Mouse (Mus musculus): ENCODE results near the gene Hoxb2.
A peak's percentile ranks its signal among the peaks of the same experiment; 100 is the strongest.

Gene Hoxb2

DNA sequence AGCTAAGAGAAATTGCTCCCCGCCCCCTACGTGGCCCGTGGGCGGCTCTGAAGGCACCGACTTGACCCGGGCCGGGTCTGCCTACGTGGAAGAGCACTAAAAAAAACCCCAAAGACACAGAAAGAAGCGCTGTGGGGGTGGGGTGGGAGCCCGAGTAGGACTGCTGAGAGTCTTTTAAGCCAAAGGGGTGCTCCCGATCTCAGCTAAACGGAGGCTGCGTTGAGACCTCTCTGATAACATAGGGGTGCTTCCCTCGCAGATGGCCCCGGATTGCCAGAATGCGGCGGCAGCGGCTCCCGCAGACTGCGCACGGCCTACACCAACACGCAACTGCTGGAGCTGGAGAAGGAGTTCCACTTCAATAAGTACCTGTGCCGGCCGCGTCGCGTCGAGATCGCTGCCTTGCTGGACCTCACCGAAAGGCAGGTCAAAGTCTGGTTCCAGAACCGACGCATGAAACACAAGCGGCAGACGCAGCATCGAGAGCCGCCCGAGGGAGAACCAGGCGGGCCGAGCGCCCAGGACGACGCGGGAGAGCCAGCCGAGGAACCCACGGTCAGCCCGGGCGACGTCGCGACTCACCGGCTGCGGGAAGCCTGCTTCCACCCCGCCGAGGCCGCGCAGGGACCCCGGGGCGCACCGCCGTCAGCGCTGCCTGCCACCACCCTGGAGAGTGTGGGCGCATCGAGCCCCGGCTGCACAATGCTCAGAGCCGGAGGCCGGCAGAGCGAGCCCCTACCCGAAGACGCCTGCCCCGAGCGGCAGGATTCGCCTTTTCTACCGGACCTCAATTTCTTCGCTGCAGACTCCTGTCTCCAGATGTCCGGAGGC lies 2.6 kb downstream of the Hoxb2 start:
- peak; percentile 79 for DNase-seq

DNA sequence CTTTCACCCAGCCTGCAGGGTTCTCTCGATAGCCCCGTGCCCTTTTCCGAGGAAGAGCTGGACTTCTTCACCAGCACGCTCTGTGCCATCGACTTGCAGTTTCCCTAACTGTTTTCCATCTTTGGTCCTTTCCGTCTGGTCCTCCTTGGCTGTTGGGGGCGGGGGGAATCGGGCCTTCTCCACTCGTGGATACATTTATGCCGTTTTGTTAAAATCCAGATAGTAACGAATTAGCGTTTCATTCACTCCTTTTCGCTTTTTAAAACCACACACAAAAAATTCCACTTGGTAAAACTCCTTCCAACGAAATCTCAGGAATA lies 3.2 kb downstream of the Hoxb2 start:
- no peak for DNase-seq

DNA sequence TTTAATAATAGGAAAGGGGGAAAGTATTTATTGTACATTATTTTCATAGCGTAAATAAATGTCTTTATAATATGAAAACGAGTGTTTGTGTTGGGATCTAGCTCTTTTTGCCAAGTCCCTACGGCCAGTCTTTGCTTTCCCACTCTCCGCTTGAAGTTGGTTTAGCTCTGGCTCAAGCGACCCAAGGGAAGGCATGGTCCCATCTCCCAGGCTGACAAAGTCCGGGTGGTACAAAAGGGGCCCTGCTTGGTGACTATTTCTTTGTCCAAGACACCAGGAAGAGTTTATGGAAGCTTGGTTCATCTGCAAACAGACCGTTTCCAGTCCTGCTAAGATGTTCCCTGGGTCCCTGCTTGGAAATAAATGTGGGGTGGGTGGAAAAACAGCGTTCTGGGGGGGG lies 3.6 kb downstream of the Hoxb2 start:
- no peak for DNase-seq

DNA sequence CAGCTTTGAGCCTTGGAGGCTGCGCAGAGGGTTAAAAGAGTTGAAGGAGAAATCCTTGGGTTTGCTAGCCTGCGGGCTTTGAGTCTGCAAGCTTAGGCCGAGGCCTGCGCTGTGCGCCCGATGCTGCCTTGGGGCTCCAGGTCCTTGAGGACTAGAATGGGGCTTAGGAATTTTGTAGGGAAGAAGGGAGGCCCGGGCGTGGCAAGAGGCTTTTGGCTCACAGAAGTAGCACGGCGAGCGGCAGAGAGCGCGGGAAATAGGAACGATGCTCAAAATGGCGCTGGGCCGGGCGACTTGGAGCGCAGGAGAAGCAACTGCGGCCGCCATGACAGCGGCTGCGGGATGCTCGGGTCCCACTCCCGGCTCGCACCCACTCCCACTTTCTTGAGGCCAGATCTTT lies 4.1 kb downstream of the Hoxb2 start:
- DNase-seq = peak; percentile 88

DNA sequence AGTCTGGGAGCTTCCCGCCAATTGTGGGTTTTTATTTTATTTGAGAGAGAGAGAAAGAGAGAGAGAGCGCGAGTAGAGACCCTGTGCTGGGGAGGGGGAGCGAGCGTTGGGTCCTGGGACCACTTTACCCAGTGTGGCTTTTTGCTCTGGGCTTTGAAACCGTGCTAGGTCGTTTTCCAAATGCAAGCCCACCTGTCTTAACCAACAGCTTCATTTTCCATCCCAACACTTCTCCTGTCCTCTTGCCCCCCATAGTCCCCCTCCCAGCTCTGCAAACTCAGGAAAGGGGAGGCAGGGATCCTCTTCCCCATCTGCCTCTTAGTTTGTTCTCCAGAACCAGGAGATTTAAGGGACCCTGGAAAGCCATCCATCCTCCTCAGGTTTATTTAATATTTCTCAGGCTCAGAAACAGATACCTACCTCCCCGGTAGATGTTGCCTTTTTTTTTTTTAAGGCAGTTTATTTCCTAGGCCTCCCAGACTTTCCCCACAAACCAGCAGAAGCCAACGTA lies 4.5 kb downstream of the Hoxb2 start:
- no peak for DNase-seq

DNA sequence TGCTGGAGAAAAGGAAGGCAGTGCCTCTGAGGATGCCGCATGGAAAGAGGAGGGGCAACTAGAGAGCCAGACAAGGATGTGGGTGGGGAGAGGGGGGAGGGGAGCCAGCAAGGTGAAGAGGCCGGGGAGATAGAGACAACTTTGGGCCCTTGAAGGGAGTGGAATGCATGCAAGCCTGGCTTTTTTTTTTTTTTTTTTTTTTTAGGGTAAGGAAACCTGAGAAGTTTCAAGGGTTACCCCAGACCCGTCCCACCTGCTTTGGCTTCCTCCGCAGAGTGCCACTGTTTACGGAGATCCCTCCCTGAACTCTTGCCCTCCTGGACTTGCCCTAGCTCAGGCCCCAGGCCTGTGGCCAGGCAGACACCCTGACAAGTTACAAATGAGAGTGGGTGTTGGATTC lies 13.5 kb downstream of the Hoxb2 start:
- DNase-seq = no peak

DNA sequence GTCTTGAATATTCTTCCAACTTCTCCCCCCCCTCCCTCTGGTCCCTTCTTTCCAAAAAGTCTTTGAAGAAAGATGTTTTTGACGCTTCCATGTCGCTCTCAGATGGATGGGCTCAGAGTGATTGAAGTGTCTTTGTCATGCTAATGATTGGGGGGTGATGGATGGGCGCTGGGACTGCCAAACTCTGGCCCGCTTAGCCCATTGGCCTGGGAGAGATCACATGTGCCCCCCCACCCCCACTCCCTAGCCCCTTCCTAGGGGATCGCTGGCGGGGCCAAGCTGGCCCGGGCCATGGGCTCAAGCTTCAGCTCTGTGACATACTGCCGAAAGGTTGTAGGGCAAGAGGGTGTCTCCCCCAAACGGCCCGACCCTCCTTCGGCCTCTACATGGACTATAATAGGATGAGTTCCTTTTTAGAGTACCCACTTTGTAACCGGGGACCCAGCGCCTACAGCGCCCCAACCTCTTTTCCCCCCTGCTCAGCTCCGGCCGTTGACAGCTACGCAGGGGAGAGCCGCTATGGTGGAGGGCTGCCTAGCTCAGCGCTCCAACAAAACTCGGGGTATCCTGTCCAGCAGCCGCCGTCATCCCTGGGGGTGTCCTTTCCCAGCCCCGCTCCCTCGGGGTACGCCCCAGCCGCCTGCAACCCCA lies 15.2 kb downstream of the Hoxb2 start, which contains the start of gene Hoxb1:
Gene Hoxb1, plus strand, starts transcription at position 312 of the 651 bp plus-strand sequence.
- peak; percentile 72 for DNase-seq

DNA sequence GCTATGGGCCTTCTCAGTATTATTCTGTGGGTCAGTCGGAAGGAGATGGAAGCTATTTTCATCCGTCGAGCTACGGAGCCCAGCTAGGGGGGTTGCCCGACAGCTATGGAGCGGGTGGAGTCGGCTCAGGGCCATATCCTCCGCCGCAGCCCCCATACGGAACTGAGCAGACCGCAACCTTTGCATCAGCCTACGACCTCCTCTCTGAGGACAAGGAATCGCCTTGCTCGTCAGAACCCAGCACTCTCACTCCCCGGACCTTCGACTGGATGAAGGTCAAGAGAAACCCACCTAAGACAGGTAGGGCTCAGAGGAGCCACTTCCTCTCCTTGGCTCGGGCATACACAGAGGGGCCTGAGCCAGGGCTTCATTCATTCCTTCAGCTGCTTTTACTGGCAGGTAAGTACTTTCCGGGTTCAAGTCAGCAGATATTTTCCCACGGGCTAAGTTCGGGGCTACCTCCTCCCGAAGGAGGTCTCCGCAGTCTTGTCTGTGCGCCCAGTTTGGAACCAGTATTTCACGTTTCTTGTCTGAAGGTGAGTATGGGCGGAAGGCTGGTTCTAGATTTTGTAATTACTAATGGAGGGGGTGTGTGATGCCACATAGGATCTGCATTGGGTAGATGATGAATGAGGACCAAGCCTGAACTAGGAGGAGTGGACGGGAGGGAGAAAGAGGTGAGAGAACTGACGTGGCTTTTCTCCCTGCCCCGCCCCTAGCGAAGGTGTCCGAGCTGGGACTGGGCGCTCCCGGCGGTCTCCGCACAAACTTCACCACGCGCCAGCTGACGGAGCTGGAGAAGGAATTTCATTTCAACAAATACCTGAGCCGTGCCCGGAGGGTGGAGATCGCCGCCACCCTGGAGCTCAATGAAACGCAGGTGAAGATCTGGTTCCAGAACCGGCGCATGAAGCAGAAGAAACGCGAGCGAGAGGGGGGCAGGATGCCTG lies 16.0 kb downstream of the Hoxb2 start:
- peak; percentile 62 for DNase-seq

DNA sequence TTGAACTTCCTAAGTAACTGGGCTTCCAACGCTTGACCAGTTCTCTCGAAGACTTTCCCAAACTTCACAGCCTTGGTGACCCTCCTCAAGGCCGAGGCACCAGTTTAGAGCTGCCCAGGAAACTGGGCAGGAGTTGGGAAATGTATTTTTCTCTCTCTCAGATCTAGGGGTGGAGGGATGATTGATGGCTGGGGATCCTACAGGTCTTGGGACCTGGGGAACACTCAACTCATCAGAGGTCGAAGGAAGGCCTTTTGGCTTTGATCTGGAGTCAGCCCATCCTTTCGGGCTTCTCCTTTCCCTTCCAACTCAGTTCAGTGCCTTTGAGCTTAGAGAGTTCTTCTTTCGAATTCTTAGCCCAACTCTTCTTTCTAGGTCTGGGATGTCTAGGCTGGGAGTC lies 16.8 kb downstream of the Hoxb2 start:
- DNase-seq = no peak

DNA sequence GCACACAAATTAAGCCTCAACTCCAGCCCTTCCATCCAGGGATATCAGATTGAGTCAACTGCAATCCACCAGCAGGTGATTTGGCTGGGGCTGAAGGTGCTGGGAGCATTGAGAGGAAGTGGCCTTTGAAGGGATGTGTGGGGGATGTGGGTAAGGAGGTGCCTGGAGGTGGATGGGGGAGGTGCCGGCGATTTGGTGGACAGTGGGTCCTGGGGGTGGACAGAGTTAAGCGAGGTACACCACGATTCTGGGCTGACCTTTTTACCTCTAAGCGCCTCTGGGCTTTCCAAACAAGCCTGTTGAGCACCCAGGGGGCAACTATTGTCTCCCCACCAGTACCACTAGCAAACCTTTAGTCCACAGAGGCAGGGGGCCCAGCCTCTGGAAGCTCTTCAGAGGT lies 18.4 kb downstream of the Hoxb2 start:
- DNase-seq = no peak

DNA sequence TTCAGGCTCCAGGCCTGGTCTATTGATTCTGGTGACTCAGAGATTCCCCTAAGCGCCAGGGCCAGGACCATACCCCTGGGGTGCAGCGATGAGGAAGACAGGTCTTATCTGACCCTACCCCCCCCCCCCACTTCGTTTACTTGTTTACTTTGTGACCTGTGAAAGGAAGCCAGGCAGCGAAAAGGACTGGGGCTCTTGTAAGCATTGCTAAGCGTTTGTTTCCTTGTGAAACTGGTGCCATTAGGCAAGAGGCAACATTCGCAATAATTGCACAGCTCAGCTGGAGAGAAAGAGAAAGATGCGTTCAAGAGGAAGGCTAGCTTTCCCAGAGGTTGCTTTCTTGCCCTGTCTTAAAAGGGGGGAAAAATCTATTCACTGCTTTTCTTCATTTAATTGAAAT lies 18.8 kb downstream of the Hoxb2 start:
- DNase-seq = no peak

DNA sequence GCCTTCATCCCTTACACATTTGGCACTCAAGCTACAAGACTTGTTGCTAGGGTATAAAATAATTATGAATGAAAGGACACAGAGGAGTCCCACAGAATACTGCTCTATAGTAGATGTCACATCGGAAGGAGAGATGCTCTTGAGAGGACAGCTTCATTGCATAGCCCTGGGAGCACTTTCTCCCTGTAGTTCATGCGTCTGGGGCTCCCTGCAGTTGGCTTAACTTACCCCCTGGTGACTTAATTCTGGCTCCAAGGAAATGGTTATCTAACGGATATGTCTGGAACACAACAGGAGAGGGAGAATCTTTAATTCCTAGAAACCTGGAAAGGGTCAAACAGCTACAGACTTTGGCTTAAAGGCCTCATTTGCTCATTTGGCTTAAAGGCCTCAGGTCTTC lies 21.4 kb downstream of the Hoxb2 start:
- no peak for DNase-seq

DNA sequence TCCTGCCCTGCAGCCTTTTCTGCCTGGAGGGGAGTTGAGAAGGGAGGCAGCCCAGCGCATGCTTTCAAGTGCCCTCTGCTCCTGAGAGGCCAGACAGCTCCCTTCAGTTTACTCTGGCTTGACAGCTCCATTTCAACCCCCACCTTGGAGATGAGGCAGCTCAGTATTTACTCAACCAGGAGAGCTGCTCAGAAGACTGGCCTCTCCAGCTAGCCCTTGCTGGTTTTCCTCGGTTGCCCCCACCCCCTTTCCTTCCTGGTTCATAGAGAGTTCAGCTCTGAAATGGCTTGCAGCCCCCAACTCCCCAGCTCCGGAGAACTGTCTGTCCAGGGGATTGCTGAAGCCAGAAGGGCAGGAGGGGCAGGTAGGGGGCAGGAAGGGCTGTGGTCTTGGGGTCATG lies 22.2 kb downstream of the Hoxb2 start:
- no peak for DNase-seq

DNA sequence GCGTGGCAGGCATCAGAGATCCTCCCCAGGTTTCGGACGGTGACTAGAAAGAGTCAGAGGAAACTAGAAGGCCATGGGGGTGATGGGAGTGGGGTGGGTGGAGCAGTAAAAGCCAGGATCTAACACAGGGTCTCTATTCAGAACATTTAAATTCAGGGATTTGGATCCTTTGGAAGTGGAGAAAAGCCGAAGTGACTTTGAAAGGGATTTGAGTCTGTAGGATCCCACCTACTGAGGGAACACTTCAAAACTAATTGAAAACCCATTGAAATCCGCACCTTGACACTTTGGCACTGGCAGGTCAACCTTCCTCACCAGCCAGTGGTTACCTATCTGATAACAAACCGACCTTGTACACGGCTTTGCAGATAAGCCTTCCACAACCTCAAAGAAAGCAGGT lies 24.5 kb downstream of the Hoxb2 start:
- no peak for DNase-seq

DNA sequence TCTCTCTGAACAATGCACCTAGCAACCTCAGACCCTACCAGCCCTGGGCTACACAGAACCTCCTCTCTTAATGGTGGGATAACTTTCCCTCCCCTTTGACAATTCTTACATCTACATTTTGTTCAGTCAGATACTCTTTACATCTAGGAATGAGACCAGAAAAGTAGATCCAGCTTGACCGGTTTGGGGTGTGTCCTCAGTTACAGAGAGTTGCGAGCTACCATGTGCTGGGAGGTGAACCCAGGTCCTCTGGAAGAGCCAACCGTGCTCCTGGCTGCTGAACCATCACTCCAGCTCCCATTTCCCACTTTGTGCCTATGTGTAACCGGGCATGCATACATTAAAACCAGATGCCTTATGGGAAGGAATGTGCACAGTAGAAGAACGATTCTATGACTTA lies 33.1 kb downstream of the Hoxb2 start:
- DNase-seq = no peak

DNA sequence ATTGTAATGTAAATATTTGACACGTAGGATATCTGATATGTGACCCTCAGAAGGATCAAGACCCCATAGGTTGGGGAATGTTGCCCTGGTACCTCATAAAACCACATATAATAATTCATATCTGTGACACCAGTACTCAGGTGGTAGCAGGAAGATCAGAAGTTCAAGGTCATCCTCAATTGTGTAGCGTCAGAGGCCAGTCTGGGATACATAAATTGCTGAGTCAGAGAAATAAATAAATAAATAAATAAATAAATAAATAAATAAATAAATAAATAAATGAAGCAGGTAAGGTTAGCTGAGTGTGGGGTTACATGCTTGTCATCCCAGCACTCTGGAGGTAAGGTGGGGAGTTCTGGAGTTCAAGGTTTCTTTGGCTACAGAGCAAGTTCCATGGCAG lies 37.3 kb downstream of the Hoxb2 start:
- no peak for DNase-seq

DNA sequence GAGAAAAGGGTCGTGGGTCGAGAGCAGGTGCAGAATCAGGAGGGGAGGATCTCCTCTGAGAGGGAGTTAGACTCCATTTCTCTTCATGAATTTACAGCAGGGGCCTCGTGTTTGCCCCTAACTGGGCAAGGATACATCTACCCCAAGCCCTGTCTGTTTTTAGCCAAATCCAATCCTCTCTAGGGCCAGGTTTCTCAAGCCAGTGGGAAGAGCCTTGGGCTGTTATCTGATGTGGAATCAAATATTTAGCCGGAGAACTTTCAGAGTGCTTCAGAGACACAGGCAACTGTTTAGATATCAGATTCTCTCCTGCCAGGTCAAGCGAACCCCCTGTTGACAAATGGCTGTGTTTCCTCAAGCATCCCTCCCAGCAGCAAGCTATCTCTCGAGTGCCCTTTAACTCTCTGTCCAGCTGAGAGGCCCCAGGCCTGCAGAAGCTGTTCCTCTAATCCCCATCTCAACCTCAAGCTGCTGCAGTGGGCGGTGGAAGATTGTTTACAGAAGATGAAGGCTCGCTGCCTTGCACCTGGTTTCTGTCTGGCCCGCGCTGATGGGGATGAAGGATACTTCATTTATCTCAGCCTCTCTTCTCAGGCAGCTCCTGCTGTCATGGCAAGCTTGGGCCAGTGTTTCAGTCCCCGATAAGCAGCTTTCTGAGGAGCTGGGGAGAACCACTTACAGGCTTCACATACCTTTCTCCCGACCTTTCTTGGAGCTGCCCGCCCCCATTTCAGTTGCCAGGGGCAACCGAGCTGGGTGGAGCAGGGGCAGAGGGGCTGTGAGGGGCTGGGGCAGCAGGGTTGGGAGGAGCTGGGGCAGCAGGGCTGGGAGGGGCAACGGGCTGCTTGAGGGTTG lies 46.7 kb downstream of the Hoxb2 start:
- peak; percentile 70 for DNase-seq

DNA sequence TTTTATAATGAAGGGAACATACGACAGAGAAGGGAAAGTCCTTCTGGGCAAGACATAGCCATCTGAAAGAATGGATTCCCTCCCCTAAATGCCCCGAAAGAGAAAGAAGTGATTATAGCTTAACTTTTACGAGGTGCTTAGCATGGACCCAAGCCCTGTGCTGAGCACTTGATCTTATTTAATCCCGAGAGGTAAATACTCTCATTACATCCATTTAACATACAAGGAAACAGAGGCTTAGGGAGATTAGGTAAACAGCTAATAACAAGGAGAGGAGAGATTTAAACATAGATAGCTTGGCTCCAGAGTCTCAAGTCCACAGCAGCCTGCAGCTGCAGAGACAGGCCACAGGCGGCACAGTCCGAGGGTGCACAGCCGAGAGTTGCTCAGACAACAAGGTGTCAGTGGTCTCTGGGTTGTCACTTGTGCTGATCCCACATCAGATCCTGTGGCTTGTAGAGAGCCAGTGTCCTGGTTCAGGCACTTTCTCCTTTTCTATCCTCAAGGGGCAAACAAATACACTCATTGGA lies 47.5 kb downstream of the Hoxb2 start:
- DNase-seq = no peak

DNA sequence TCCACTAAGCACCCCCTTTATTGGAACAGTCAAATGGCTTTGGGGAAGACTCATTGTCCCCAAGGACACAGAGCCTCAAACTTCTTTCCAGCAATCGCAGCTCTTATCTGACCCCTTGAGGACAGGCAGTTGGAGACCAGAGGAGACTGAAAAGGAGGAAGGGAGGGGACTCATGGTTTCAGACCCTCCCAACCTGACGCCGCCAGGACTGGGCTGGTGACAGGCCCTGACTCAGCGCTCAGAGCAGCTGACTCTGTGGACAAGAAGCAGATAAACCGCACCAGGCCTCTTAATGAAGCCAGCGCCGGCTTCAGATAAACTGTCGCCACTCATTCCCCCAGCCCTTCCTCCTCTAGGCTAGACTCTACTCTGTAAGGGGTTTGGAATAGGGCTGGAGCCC lies 49.6 kb downstream of the Hoxb2 start:
- peak; percentile 53 for DNase-seq
